Mouse (Mus musculus) heart, adult 2 months (tissue): Measurements from ENCODE around the gene B3gnt2. TPM values are rescaled to one million over a fixed set of nuclear protein-coding genes. Genes with fewer than 3 reads are reported as not detected.

ENCODE experiments used
- DNase-seq, 2 experiments: peaks; one replicate each; pipeline ENCODE4 v3.0.0; 2021
- H3K27ac ChIP-seq: fragments of 200-600 bp; 2 replicates; pipeline ENCODE4 v1.8.1; 2022
- H3K27me3 ChIP-seq: fragments of 200-500 bp; 2 replicates; pipeline ENCODE4 v1.6.1; 2012; ENCODE audit warnings: mild to moderate bottlenecking, low read length, inconsistent platforms, mixed read lengths; ENCODE audit not compliant: control insufficient read depth, insufficient read depth
- H3K36me3 ChIP-seq: fragments of 200-500 bp; 2 replicates; pipeline ENCODE4 v1.6.1; 2012; ENCODE audit warnings: low read length, inconsistent platforms; ENCODE audit not compliant: control insufficient read depth, insufficient read depth
- H3K4me1 ChIP-seq: fragments of 200-500 bp; 2 replicates; pipeline ENCODE4 v1.6.1; 2011; ENCODE audit warnings: low read length; ENCODE audit not compliant: control insufficient read depth, insufficient read depth
- H3K4me3 ChIP-seq: fragments of 200-600 bp; 2 replicates; pipeline ENCODE4 v1.8.1; 2022
- H3K79me2 ChIP-seq: fragments of 200-500 bp; replicated peaks from 2 replicates; pipeline ENCODE4 v1.6.1; 2012; ENCODE audit warnings: mild to moderate bottlenecking, inconsistent platforms, low read length, moderate library complexity, mixed read lengths; ENCODE audit not compliant: control insufficient read depth, insufficient read depth
- H3K9ac ChIP-seq: fragments of 200-500 bp; 2 replicates; pipeline ENCODE4 v1.6.1; 2012; ENCODE audit warnings: low read depth, mild to moderate bottlenecking, control low read depth, inconsistent platforms, low read length, mixed read lengths
- CTCF ChIP-seq: fragments of 200-600 bp; IDR thresholded peaks from 2 replicates; pipeline ENCODE4 v1.8.1; 2022; ENCODE audit warnings: antibody characterized with exemption, mild to moderate bottlenecking, moderate library complexity
- EP300 ChIP-seq: fragments of 200-500 bp; IDR thresholded peaks from 2 replicates; pipeline ENCODE4 v1.6.1; 2011; ENCODE audit warnings: low read depth, low read length, control low read depth; ENCODE audit not compliant: insufficient read depth
- POLR2A ChIP-seq: fragments of 200-500 bp; IDR thresholded peaks from 2 replicates; pipeline ENCODE4 v1.6.1; 2011; ENCODE audit warnings: mild to moderate bottlenecking, low read depth, low read length, control low read depth; ENCODE audit not compliant: insufficient read depth
- WGBS: fragments of 180-500 bp; shearing (Covaris S2); methylation state at CpG from one replicate; pipeline ENCODE4 v1.1.7; 2018; 5-methylcytosine and 5-hydroxymethylcytosine counted together
- intact Hi-C: fragments of 180-260 bp; cut with DNase I; formaldehyde crosslinking; loops from one replicate; pipeline ENCODE4 v1.15.1; 2025
- polyA plus RNA-seq: library from polyadenylated mRNA; depleted of rRNA; stranded (reverse); fragments of >200 nt; gene quantifications from 2 replicates; pipeline ENCODE4 v1.2.3, GENCODE M21; 2012
- total RNA-seq, 2 experiments: library from RNA; stranded (reverse); gene quantifications; 2 replicates each; pipeline ENCODE4 v1.2.3; 2021

B3gnt2 gene
- total and polyA plus RNA-seq, 3 experiments, result 3.5 to 6.2 (median 5.7) TPM

DNA sequence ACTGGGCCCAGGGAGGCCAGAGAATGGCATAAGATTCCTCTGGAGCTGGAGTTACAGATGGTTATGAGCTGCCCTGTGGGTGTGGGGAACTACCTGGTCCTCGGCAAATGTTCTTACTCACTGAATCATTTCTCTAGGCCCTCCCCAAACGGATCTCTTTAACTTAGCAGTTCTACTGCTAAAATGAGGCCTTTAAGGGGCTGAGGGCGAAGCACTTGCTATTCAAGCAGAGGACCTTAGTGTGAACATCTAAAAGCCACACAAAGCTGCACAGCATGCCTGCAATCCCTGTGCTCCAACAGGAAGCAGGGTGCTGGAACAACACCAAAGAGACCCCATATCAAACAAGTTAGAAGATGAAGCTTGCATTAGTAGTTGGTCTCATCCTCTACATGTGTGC lies 21.3 kb downstream of the B3gnt2 start:
- no peak for TF ChIP-seq EP300
- intact Hi-C loops, result no loop called here

DNA sequence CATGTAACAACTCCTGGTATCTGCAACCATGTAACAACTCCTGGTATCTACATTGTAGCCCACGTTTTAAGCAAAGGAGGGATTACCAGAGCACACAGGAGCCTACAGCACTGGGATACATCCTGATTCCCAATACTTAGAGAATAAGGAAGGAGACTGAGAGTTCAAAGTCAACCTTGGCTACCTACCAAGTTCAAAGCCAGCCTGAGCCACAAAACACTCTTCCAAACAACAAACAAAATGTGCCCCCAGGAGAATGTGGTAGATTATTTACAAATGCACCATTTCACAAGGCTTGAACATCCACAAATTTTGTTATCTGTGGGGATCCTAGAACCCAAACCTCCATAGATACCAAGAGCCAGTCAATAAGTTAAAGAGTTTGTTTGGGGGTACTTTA lies 22.4 kb downstream of the B3gnt2 start:
- peaks cover 10% of the 10 kb centered on the region for H3K79me2 ChIP-seq
- intact Hi-C loops, result no loop called here
- H3K9ac ChIP-seq, result no peak overlapping the region
- 68% methylated on average over 1 of the region's 1 CpGs for WGBS
- H3K4me1 ChIP-seq, result peaks cover 15% of the 10 kb centered on the region
- H3K27me3 ChIP-seq, result no peaks in the 10 kb centered on the region
- H3K36me3 ChIP-seq, result peaks cover 12% of the 10 kb centered on the region
- no peak for DNase-seq
- H3K4me3 ChIP-seq, result no peak overlapping the region
- TF ChIP-seq CTCF (no peak), EP300 (no peak), POLR2A (no peak)
- no peak overlapping the region for H3K27ac ChIP-seq

More for the DNA sequence above, 21.3 kb downstream of the B3gnt2 start:
- Histone ChIP-seq H3K9ac (no peak overlapping the region), H3K79me2 (peaks cover 13% of the 10 kb centered on the region), H3K27me3 (no peaks in the 10 kb centered on the region), H3K36me3 (peaks cover 20% of the 10 kb centered on the region), H3K4me3 (no peak overlapping the region), H3K4me1 (peaks cover 23% of the 10 kb centered on the region), H3K27ac (no peak overlapping the region)
- no peak for DNase-seq
- 72% methylated on average over 3 of the region's 3 CpGs for WGBS

DNA sequence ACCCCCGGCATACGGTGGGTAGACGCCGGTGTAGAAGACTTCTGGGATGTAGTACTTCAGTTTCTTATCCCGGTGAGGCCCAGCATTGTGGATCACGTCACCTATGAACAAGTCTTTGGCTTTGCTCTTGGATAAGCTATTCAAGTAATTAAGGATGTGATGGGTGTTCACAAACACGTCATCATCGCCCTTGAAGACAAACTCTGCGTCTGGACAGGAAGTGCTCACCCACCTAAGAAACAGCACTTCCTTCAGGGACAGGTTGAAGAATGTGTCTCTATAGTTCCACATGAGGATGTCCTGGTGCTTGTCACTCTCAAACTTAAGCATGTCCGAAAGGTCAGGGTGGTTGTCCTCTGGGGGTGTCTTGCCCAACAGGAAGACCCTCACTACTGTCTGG lies 24.5 kb downstream of the B3gnt2 start:
- H3K4me3 ChIP-seq, result no peak overlapping the region
- no peak overlapping the region for H3K27ac ChIP-seq
- peaks cover 6% of the 10 kb centered on the region for H3K36me3 ChIP-seq
- no peak for DNase-seq
- H3K27me3 ChIP-seq, result no peaks in the 10 kb centered on the region
- TF ChIP-seq POLR2A (no peak), EP300 (no peak), CTCF (no peak)
- peaks cover 4% of the 10 kb centered on the region for H3K79me2 ChIP-seq
- H3K9ac ChIP-seq, result no peak overlapping the region
- peaks cover 4% of the 10 kb centered on the region for H3K4me1 ChIP-seq
- WGBS, result 79% methylated on average over 10 of the region's 10 CpGs
- intact Hi-C loops, result no loop called here

DNA sequence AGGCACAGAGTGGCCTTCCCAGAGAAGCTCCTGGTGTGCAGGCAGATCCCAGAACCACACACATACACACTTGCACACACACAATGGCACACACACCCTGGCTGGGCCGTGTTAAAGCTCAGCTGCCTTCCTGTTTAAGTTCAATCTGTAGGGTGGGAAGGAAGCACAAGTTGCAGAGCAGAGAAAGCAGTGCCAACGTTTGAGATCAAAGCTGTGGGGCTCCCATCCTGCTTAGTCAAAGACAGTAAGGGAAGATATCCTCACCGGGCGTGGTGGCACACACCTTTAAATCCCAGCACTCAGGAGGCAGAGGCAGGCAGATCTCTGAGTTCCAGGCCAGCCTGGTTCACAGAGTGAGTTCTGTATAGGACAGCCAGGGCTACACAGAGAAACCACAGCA lies 28.2 kb downstream of the B3gnt2 start:
- Histone ChIP-seq H3K9ac (no peak overlapping the region), H3K79me2 (peaks cover 2% of the 10 kb centered on the region; the same call in 1 of the 2 replicates), H3K27ac (no peak overlapping the region), H3K4me1 (peaks cover 14% of the 10 kb centered on the region), H3K4me3 (no peak overlapping the region), H3K36me3 (peaks cover 2% of the 10 kb centered on the region), H3K27me3 (no peaks in the 10 kb centered on the region)
- no peak for TF ChIP-seq EP300
- no peak for DNase-seq
- intact Hi-C loops, result no loop called here
- WGBS, result 67% methylated on average over 4 of the region's 4 CpGs

DNA sequence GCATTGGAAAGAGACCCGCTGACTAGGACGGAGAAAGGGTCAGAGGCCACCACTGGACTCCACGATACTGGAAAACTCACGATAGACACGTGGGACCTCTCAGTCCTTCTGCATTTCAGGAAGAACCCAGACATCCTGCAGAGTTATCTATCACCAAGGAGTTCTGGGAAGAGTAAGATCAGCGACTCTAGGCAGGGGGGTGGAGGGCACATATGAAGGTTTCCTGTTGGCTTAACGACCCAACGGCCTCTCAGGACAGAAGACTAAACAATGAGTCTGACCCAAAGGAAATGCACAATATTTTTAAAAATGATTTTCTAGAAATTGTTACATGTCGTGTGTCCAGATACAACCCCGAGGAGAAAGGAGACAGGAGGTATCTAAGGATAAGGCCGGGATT lies 28.8 kb downstream of the B3gnt2 start:
- H3K79me2 ChIP-seq, result peaks cover 2% of the 10 kb centered on the region; the same call in 1 of the 2 replicates
- H3K27me3 ChIP-seq, result no peaks in the 10 kb centered on the region
- no peak overlapping the region for H3K9ac ChIP-seq
- peaks cover 15% of the 10 kb centered on the region for H3K4me1 ChIP-seq
- DNase-seq, result no peak
- no peak overlapping the region for H3K4me3 ChIP-seq
- TF ChIP-seq EP300, result no peak
- no peak for TF ChIP-seq CTCF
- no peak for TF ChIP-seq POLR2A
- H3K36me3 ChIP-seq, result peaks cover 2% of the 10 kb centered on the region
- WGBS, result 62% methylated on average over 11 of the region's 11 CpGs
- H3K27ac ChIP-seq, result no peak overlapping the region
- intact Hi-C loops, result no loop called here

DNA sequence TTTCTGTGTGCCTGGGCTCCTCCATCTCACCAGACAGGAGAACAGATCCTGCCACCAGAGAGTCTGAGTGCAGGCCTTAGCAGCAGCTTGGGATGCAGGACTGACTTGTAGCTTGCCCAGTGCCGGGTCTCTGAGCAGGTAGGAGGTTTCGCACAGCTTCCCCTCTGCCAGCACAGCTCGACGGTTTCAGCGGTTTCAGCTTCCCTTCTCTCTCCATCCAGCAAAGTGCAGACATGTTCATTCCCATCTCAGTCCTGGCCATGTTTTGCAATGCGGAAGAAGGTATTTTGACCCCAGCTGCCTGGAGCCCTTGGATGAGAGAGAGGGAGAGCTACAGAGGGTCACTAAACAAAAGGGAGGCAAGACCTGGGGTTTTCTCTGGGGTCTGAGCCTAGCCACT lies 30.1 kb downstream of the B3gnt2 start:
- TF ChIP-seq CTCF (no peak), POLR2A (no peak)
- Histone ChIP-seq H3K4me1 (peaks cover 13% of the 10 kb centered on the region), H3K27ac (no peak overlapping the region), H3K4me3 (no peak overlapping the region), H3K27me3 (no peaks in the 10 kb centered on the region), H3K79me2 (peaks cover under 1% of the 10 kb centered on the region; the same call in 1 of the 2 replicates), H3K9ac (no peak overlapping the region), H3K36me3 (peaks cover 1% of the 10 kb centered on the region)
- intact Hi-C loops, result no loop called here
- 68% methylated on average over 6 of the region's 6 CpGs for WGBS
- no peak for DNase-seq
